Comparison of ENCODE assay signal across 8 mouse cellular contexts in genomic region chr11:53478383-53479170, GRCm38 (mm10). TPM values are rescaled to one million over a fixed set of nuclear protein-coding genes. Genes with fewer than 3 reads are reported as not detected.
DNase-seq lines count a peak whose midpoint lies in the region; ATAC-seq and TF ChIP-seq lines count a peak whose summit lies in the region.

No protein-coding gene starts in this region.

- WGBS in embryonic facial prominence, embryonic 12.5 days: 5% methylated on average over 79 of the region's 79 CpGs
- 7% methylated on average over 79 of the region's 79 CpGs for WGBS in kidney, postnatal 0 days
- WGBS in neural tube, embryonic 12.5 days: 5% methylated on average over 79 of the region's 79 CpGs

- no peak for TF ChIP-seq CTCF in kidney, postnatal 0 days (IDR thresholded peaks at IDR 0.05; ENCODE audit: low read depth)

- no peaks in the 10 kb centered on the region for H3K36me3 ChIP-seq in embryonic facial prominence, embryonic 12.5 days
- H3K36me3 ChIP-seq in kidney, postnatal 0 days (ENCODE audit: insufficient read depth, low read length): no peaks in the 10 kb centered on the region
- no peaks in the 10 kb centered on the region for H3K36me3 ChIP-seq in neural tube, embryonic 12.5 days

- no peak for ATAC-seq in embryonic facial prominence, embryonic 12.5 days (ENCODE audit: insufficient number of reproducible peaks, insufficient read depth, low FRiP score, low TSS enrichment)
- ATAC-seq in kidney, postnatal 0 days (replicated peaks; ENCODE audit: low FRiP score, low read depth): 0 out of 2 replicates have a peak, but pooled peaks have one; percentile 49
- ATAC-seq in neural tube, embryonic 12.5 days (ENCODE audit: low FRiP score, low read depth): no peak

- H3K27me3 ChIP-seq in embryonic facial prominence, embryonic 12.5 days: peaks cover 75% of the 10 kb centered on the region
- peaks cover 45% of the 10 kb centered on the region for H3K27me3 ChIP-seq in kidney, postnatal 0 days (ENCODE audit: insufficient read depth, low read length)
- peaks cover 69% of the 10 kb centered on the region for H3K27me3 ChIP-seq in neural tube, embryonic 12.5 days (replicated peaks)

- H3K4me1 ChIP-seq in embryonic facial prominence, embryonic 12.5 days: peaks cover 24% of the 10 kb centered on the region
- H3K4me1 ChIP-seq in kidney, postnatal 0 days (replicated peaks; ENCODE audit: insufficient read depth, low read length): peaks cover 10% of the 10 kb centered on the region
- peaks cover 19% of the 10 kb centered on the region for H3K4me1 ChIP-seq in neural tube, embryonic 12.5 days

- H3K9ac ChIP-seq in embryonic facial prominence, embryonic 12.5 days: peak overlapping the region; percentile 38; the same call in 1 of the 2 replicates
- H3K9ac ChIP-seq in kidney, postnatal 0 days (ENCODE audit: low read depth, low read length): peak overlapping the region; percentile 37; the same call in 1 of the 2 replicates
- H3K9ac ChIP-seq in neural tube, embryonic 12.5 days: peak overlapping the region; percentile 45

- peak; percentile 21 for DNase-seq in kidney, adult 18-20 months
- DNase-seq in kidney, postnatal 25 days: no peak
- DNase-seq in ZHBTc4 (ENCODE audit: low read depth, low spot score): peak; percentile 73
- no peak for DNase-seq in kidney, postnatal 0 days (ENCODE audit: low spot score)
- no peak for DNase-seq in layer of hippocampus, adult 9-11 months
- no peak for DNase-seq in ovary, adult 18-20 months (ENCODE audit: low spot score)

- peak overlapping the region; percentile 76 for H3K4me2 ChIP-seq in embryonic facial prominence, embryonic 12.5 days (replicated peaks)
- H3K4me2 ChIP-seq in kidney, postnatal 0 days (ENCODE audit: low read length): peak overlapping the region; percentile 78
- peak overlapping the region; percentile 73 for H3K4me2 ChIP-seq in neural tube, embryonic 12.5 days (replicated peaks)

- no peaks in the 10 kb centered on the region for H3K9me3 ChIP-seq in embryonic facial prominence, embryonic 12.5 days
- no peaks in the 10 kb centered on the region for H3K9me3 ChIP-seq in kidney, postnatal 0 days (replicated peaks; ENCODE audit: low read length)
- H3K9me3 ChIP-seq in neural tube, embryonic 12.5 days: 0 out of 2 replicates have a peak, but pooled peaks cover 8% of the 10 kb centered on the region

- no peak overlapping the region for H3K27ac ChIP-seq in embryonic facial prominence, embryonic 12.5 days
- no peak overlapping the region for H3K27ac ChIP-seq in kidney, postnatal 0 days
- no peak overlapping the region for H3K27ac ChIP-seq in neural tube, embryonic 12.5 days

- peak overlapping the region; percentile 45 for H3K4me3 ChIP-seq in embryonic facial prominence, embryonic 12.5 days
- peak overlapping the region; percentile 43 for H3K4me3 ChIP-seq in kidney, postnatal 0 days (replicated peaks; ENCODE audit: low read depth, low read length)
- peak overlapping the region; percentile 38 for H3K4me3 ChIP-seq in neural tube, embryonic 12.5 days

RNA-seq across cellular contexts. Expression of gene Gm9945, which starts 1.4 kb away (rescaled TPM):
- 0.25 TPM in 1 of 2 replicates, not detected in the other for polyA plus RNA-seq in embryonic facial prominence, embryonic 12.5 days (2016; fragmentation: Nextera tagmentation; extraction: Ambion mirVana)
- polyA plus RNA-seq in kidney, postnatal 0 days (2015; fragmentation: Nextera tagmentation; extraction: Ambion mirVana): not detected in 2 replicates
- polyA plus RNA-seq in neural tube, embryonic 12.5 days (2016; fragmentation: Nextera tagmentation; extraction: Ambion mirVana): not detected in 2 replicates

RNA-seq across cellular contexts. Expression of gene Sowaha, which starts 1.5 kb away (rescaled TPM):
- polyA plus RNA-seq in embryonic facial prominence, embryonic 12.5 days (2016; fragmentation: Nextera tagmentation; extraction: Ambion mirVana): 1.6 and 2.4 TPM in 2 replicates
- polyA plus RNA-seq in kidney, postnatal 0 days (2015; fragmentation: Nextera tagmentation; extraction: Ambion mirVana): 0.26 and 0.39 TPM in 2 replicates
- 0.22 and 0.46 TPM in 2 replicates for polyA plus RNA-seq in neural tube, embryonic 12.5 days (2016; fragmentation: Nextera tagmentation; extraction: Ambion mirVana)

RNA-seq across cellular contexts. Expression of gene Gm9837, which starts 8.3 kb away (rescaled TPM):
- not detected in 2 replicates for polyA plus RNA-seq in embryonic facial prominence, embryonic 12.5 days (2016; fragmentation: Nextera tagmentation; extraction: Ambion mirVana)
- not detected in 2 replicates for polyA plus RNA-seq in kidney, postnatal 0 days (2015; fragmentation: Nextera tagmentation; extraction: Ambion mirVana)
- not detected in 2 replicates for polyA plus RNA-seq in neural tube, embryonic 12.5 days (2016; fragmentation: Nextera tagmentation; extraction: Ambion mirVana)

RNA-seq across cellular contexts. Expression of gene Shroom1, which starts 21.6 kb away (rescaled TPM):
- polyA plus RNA-seq in embryonic facial prominence, embryonic 12.5 days (2016; fragmentation: Nextera tagmentation; extraction: Ambion mirVana): 5.9 and 6.5 TPM in 2 replicates
- 1.1 and 1.2 TPM in 2 replicates for polyA plus RNA-seq in kidney, postnatal 0 days (2015; fragmentation: Nextera tagmentation; extraction: Ambion mirVana)
- 2.1 and 2.7 TPM in 2 replicates for polyA plus RNA-seq in neural tube, embryonic 12.5 days (2016; fragmentation: Nextera tagmentation; extraction: Ambion mirVana)

RNA-seq across cellular contexts. Expression of gene Gm10447, which starts 21.7 kb away (rescaled TPM):
- polyA plus RNA-seq in embryonic facial prominence, embryonic 12.5 days (2016; fragmentation: Nextera tagmentation; extraction: Ambion mirVana): 0.22 and 0.27 TPM in 2 replicates
- 0.08 and 0.14 TPM in 2 replicates for polyA plus RNA-seq in kidney, postnatal 0 days (2015; fragmentation: Nextera tagmentation; extraction: Ambion mirVana)
- 0.13 TPM in 1 of 2 replicates, not detected in the other for polyA plus RNA-seq in neural tube, embryonic 12.5 days (2016; fragmentation: Nextera tagmentation; extraction: Ambion mirVana)

Comparison
In these comparisons a context has a peak if more than half of its experiments do, and no peak if none do; other contexts are left out.
1. DNase-seq: peak in kidney, adult 18-20 months (single experiment) and ZHBTc4 (single experiment); none in kidney, postnatal 25 days (0 of 2), kidney, postnatal 0 days (single experiment), layer of hippocampus, adult 9-11 months (single experiment) and ovary, adult 18-20 months (single experiment).
2. Peak in every context shown above with its lines, with median percentiles within 50 percentile points of each other: H3K4me2 ChIP-seq, H3K4me3 ChIP-seq and H3K9ac ChIP-seq.